Mouse (Mus musculus): ENCODE data around the gene Ankrd31.
"Not testable (repeated sequence)": the region's sequence is repeated elsewhere in the genome, so short reads cannot be mapped to it uniquely, and the experiment has no call there.

Ankrd31 gene

DNA sequence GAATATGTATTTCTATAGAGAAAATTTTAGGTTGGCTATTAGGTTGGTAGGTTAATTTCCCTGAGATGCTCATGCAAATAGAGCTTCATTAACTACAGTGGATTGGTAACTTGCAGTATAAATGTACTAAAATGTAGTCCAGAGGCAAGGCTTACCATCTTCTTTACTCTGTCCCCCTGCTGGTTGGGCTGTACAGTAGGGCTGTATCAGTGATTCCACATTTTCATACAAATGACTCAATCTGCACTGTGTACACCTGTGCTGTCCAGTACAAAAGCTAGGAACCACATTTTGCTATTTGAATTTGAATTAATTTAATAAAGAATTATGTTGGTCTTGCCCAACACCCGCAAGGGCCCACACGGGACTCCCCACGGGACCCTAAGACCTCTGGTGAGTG lies 111.1 kb downstream of the Ankrd31 start:
- no peak for DNase-seq

DNA sequence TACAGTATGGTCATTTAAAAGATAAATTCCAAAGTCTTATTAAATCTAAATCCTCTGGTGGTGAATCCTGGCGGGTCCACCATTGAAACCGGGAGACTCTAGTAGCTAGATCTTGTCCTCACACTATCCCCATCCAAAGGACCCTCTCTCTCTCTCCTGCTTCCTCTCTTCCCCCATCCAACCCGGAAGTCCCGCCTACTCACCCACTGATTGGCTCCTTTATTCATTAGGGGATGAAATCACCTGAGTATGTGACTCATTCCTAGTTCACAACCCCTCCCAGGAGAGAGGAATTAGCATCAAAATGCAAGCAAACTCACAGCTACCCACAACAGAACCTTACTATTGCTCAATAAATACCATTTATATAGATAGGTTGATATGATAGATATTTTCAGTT lies 122.7 kb downstream of the Ankrd31 start:
- no peak for DNase-seq

DNA sequence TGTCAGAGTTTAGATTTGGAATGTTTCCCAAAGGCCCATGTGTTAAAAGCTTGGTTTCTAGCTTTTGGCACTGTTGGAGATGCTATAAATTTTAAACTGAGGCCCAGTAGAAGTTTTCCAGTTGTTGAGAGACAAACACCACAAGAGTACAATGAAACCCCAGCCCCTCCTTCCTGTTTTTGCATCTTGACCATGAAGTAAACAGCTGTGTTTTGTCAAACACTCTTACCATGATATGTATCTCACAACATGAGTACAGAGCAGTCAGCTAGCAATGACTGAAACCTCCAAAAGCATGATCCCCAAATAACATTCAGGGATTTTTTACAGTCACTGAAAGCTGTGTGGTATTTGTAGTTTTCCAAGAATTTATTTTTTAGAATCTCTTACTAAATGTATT lies 126.0 kb downstream of the Ankrd31 start:
- DNase-seq: no peak

DNA sequence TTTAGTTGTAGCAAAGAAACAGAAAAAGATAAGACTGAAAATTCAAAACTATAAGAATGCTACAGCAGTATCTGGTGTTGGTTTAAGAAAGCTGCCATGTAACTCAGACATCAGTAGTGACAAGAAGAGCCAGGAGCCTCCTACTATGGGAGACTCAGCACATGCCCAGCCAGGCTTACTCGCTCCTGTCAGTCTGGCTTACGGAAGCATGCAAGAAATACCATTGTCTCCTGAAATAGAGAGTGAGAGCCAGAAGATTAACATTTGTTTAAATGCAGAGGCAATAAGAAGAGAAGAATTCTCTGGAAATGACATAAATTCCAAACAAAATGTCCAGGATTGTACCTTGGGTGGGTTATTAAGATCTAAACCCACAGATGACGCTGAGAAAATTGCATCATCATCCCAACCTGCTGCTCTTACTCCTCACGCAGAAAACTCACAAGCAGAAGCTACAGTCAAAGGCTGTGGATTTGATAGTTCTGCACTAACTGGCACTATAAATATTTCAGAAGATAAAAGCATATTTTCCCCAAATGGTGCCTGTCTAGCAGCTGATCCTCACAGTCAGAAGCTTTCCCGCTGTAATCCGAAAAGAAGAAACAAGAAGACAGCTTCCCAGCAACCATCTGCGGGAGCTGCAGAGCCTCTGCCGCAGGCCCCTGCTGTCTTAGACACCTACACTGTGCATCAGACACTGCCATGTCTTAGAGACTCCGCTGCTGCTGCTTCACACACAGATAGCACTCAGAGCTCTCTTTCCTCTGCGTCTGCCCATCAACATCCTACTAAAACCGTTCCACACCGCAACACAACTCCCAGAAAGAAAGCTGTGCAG lies 130.4 kb downstream of the Ankrd31 start:
- DNase-seq: no peak

DNA sequence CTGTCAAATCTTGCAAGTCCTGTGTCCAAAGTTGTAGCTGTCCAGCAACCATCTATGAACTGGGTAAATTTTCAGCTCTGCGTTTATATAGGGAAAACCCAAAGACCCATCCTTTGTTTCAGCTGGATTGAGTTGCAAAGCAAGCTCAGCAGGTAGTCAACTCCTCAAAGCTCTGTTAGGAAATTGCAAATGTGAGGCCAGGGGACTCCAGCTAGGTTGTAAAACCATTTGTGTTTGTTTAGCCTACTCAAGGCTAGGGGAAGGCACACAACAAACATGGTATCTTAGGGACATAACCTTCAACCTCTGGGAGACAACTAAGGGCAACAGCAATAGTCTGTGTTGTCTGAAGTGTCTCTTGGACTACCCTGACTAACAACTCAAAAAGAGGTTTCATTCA lies 136.5 kb downstream of the Ankrd31 start:
- DNase-seq: no peak

DNA sequence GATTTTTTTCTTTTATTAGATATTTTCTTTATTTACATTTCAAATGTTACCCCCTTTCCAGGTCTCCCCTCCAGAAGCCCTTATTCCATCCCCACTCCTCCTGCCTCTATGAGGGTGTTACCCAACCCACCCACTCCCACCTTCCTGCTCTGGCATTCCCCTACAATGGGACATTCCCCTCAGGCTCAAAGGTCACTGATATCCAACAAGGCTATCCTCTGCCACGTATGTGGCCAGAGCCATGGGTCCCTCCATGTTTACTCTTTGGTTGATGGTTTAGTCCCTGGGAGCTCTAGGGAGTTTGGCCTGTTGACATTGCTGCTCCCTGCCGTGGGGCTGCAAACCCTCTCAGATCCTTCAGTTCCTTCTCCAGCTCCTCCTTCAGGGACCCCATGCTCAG lies 141.9 kb downstream of the Ankrd31 start:
- no peak for DNase-seq

DNA sequence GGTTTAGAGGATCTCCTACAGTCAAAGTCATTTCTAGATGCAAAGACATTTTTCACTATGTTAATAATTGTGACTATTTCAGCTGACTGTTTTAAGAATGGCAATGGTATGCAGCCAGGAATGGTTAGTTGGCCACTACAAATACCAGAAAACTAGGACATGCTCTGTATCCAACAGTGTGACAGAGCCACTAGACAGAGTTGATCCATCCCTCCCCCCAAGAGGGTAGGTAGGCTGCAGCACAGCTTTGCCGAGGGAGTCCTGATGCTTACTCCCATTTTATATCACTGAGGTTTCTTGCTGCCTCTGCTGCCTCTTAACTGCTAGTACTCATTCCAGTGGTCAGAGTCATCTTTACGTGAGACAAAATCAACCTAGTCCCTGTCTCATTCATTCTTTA lies 147.1 kb downstream of the Ankrd31 start:
- DNase-seq: no peak

DNA sequence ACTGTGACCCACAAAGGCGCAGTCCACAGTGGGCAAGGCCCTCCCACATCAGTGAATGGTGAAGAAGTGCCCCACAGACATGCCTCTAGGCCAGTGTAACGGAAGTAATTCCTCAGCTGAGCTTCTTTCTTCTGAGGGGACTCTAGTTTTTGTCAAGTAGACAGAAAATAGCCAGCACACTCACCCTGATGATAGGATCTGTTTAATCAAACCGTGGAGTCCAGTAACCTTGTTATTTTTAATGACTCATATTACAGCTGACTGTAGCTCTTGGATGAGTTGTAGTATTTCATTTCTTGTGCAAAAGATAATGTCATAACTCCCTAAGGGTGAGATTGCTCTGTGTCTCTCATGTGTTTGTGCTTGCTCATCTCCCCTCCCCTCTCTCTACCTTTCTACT lies 158.6 kb downstream of the Ankrd31 start:
- no peak for DNase-seq

DNA sequence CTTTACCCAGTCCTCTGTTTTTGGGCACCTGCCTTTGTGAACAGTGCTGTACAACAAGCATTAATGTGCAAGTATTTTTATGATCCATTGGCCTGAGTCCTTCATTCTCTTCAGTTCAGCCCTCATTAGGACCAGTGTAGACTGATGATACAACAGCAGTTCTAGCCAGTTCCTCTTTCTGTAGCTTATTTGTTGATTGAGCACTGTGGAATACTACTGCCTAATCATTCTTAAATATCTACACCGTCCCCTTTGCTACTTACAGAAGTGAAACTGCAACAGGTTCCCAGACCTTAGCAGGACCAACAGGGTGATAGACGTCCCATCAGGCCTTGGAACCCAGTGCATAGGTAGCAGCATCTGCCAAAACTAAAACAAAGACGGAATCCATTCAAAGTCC lies 163.1 kb downstream of the Ankrd31 start:
- no peak for DNase-seq

DNA sequence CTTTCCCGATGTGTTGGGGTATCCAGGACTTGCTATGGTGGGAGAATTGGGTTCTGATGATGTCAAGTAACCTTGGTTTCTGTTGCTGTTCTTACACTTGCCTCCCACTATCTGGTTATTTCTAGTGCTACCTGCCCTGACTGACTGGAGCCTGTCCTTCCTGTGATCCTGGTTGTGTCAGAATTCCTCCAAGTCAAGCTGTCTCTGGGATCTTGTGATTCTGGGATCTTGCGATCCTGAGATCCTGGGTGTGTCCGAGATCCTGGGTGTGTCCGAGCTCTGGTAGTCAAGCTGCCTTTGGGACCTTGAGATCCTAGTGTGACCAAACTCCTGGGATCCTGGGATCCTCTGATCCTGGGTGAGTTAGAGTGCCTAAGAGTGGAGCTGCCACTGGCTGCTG lies 175.1 kb downstream of the Ankrd31 start:
- not testable (repeated sequence) for DNase-seq

DNA sequence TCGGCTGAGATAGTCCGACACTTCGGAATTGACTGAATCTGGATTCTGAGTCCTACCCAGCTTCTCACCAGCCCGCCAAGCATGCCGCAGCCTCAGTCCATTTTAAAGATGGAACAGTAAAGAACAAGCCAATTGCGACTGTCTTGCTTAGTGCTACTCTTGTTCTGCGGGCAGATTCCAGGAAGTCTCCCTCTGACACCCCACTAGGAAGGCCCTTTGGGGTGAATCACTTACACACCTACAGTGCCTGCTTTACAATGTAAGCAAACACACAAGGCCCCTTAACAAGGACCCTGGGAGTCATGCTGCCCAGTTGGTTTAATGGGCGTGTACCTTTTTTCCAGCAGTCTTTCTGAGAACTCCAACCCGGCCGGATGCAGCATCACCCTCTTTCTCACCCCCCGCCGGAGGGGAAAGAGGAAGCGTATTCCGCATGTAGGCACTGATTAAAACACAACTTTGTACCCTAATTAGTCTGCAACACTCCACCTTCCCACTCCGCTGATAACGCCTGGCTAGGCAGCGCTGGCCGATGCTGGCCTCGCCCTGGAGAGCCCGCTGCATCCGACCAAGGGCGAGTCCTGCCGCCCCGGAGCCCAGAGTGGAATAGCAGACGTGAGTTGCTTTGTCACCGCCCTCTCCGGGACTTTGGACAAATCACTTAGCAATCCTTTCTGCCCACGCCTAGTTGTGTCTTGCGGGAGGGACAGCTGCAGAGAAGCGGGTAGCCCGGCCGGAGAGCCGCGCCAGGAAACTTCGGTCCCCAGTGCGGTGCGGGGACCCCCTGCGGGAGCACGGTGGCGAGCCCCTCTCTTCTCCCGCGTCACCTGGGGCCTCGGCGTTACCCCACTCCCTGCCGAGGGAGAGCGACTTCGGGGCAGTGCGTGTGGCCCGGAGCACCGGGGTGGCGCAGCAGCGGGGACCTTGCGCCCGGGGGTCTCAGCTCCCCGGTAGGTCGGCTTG lies 176.2 kb downstream of the Ankrd31 start, which contains the start of gene Gcnt4:
Gcnt4 (plus strand) TSS at position 691 of the 963 bp plus-strand sequence.
- no peak for DNase-seq

DNA sequence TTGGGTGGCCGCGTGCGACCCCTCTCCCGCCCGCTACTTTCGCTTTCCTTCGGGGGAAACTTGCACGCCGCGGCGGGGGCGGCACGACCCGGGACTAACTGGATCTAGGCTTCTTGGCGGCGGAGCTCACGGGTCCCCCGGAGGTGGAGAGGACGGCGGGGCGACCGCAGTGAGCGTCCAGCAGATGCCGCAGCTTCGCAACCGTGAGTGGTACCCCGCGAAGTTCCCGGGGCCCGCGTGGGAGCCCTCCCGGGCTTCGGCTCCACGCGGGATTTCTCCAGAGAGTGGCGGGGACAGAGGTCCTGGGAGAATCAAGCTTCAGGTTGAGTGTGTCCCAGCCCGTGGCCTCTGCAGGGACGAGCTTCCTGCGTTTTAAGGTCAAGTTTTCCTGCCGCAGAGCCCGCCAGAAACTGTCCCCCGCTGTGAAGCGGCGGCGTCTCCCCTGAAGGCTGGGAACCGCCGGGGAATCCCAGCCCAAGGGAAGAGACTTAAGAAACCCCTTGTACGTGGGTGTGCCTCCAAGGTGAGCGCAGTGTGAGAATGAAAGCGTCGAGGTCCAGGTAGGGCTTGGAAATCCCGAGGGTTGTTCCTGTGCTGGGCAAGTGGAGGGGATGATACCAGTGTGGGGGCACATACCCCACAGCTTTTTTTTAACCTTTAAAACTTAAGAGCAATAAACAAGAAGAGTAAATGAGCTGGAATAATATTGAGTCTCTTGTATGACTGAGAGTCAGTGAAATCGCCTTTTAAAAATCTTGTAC lies 177.1 kb downstream of the Ankrd31 start:
- DNase-seq: no peak

DNA sequence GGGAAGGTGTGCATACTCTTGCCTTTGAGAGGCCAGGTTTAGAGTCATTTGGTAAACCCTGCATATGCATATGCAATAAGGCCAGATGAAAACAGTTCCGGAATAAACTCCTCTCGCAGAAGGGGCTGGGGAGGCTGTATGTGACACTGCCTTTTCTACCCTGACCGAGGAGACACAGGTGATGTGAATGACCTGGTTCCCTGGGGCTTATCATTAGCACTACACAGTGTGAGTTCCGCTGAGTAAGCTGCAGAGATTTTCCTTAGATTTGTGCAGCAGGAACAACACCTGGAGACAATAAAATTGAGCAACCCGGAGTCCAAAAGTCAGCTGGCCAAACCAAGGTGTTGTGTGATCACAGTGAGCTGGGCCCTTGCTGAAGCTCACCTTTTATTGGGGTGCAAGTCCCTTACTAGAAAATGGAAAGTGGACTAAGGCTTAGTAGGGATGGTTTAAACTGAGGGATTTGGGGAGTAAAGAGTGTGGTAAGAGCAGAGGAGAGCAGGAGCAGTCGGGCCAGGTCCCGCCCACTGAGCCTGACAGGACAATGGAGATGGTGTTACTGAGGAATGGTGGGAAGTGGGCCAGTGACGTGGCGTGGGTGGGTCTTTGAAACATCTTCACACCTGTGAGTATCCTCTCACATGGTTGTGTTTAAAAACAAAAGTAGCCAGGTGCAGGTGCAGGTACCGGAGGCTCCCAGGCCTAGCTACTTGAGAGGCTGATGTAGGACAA lies 178.1 kb downstream of the Ankrd31 start:
- no peak for DNase-seq

DNA sequence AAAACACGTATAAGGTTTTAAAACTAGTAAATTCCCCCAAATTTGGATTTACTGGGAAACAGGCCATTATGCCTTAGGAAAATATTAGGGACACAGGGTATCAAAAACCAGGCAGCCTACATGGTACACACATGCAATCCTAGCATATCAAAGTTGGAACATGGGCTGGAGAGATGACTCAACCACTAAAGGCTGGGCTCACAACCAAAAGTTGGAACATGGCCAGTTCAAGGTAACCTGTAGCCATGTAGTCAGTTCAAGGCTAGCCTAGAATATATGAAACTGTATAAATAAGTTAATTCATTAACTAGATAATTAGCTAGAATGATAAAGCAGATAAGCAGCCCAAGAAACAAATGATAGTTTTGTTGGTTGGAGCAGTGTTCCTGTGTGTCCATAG lies 179.7 kb downstream of the Ankrd31 start:
- DNase-seq: no peak

DNA sequence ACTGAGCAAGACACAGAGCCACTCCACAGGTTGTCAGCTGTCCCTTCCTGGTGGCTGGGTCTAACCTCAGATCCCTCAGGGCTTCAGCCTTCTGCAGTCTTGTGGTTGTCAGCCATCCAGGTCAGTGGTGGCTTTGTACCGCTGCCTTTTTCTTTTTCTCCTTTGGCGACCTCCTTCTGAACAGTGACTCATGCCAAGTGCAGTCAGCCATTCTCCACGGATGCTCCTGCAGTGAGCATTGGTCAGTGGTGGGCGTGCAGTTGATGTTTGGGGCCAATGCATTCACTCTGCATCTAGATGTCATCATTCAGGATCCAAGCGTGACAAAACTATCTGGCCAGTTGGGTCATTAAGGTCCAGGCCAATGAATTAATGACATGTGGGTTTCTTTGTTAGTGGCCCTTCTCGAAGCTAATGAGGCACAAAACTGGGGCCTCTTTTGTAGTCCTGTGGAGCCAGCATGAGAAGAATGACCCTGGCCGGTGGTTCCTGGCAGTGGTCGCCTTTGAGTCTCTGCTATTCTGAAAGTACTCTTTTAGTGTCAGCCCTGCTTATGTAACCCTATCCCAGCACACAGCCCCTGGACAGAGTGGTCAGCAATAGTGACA lies 180.5 kb downstream of the Ankrd31 start:
- no peak for DNase-seq

DNA sequence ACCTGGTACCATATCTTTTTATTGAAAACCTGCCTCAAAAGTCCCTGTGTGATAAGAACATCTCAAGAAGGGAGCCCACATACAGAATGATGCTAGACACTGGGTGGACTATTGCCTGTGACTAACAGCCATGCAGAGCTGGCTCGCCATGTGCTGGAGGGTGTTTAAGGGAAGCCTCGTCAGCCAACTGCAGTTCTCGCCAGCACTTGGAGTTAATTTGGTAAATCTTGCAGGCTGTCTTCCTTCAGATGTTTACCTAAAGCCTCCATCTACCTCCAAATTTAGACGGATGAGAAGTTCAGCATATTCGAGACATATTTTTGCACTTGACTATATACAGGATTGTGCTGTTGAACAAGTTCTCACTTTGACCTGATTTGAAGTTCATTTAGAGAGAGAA lies 184.7 kb downstream of the Ankrd31 start:
- no peak for DNase-seq

DNA sequence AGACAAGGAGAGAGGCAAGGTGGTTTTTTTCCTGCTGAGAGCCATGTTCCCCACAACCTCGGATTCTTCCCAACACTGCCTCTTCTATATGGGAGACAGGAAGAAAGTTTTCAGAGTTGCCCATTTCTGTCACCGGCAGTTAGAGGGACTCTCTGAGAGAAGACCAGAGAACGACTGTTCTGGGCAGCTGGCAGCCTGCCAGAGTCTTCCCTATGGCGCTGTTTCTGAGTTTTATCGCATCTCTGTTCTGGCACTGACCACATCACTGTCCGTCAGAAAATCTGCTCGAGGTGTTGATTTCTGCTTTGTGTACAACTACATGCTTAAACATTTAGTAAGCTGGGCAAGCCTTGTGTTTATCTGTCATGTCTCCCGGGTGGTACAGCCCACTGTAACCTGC lies 185.3 kb downstream of the Ankrd31 start:
- DNase-seq: no peak

DNA sequence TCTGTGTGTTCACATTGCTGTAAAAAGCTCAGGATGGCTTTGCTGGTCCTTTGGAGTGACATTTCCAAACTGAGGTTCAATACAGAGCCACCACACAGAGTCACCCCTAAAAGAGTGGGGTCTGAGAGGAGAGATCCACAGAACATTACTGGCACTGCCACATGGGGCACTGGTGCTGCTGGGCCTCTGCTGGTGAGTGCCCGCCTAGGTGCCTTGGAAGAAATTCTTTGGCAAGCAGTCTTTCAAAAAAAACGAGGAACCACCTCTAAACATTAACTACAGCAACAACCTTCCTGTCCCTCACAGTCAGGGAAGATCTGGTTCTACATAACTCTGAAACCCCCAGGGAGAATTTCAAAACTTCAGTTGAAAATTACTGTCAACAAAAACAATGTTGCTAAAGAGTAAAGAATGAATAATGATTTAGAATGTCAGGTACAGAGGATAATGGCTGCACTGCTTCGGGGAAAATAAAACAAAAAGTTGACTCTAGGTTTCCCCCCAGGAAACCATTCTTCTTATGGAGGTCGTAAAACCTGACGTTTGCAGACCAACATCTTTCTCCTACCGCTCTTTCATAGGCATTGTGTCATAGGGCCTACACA lies 188.2 kb downstream of the Ankrd31 start:
- no peak for DNase-seq

DNA sequence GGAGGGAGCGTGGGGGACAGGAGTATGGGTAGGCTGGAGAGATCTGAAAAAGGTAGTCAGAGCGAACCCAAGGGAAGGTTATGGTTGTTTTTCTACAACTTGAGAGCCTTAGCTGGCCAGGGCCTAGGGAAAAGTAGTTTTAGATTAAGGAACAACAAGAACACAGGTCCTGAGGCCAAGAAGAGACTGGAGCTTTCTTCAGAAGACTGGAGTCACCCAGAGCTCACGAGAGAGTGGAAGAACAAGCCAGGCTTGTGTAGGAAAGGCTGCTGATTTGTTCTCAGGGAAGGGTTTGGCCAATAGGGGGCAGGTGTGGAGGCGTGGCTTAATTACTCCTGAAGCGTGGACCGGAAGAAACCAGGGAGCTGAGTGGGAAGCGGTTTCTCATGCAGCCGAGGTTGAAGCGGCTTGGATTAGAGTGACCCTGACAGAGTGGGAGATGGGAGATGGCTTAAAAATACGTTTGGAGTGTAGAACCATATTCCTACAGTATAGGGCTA lies 189.0 kb downstream of the Ankrd31 start:
- no peak for DNase-seq

DNA sequence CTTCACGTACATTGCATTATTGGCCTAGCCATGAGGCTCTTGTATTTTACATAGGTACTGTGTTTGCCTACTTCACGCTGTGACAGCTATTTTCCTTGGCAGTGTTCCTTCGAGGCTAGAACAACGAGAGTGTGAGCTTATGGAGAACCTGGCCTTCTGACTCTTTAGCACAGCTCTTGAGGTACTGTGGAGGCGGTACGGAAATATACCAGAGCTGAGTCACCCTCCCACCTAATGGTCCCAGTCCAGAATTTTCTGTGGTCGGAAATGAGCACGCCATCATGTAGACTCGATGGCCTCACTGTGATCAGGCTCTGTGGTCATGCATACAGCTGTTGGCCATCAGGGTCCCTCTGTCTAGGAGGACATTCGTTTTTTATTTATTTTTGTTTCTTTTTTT lies 191.6 kb downstream of the Ankrd31 start:
- no peak for DNase-seq

DNA sequence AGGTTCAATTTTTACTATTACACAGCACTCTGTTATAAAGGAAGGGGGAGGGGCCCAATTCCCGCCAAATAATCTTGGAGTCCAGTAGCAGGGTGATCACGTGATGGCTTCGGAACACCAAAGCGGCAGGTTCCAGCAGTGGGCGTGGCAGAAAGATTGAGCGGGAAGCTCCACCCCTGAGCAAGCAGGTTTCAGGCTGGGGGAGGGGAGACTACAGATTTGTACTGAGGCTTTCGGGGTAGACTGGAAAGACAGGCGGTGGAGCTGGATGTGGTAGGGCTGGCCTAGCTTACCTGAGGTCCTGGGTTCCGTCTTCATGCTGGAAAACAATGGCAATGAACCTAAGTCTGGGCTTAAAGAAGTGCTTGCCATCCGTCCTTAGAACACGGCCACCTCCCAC lies 193.4 kb downstream of the Ankrd31 start:
- not testable (repeated sequence) for DNase-seq
